Mouse (Mus musculus): Measurements from ENCODE around the gene Mcemp1. TPM values are rescaled to one million over a fixed set of nuclear protein-coding genes. Genes with fewer than 3 reads are reported as not detected.

Mcemp1 gene
- polyA plus RNA-seq, 1 experiment = 0.76 TPM

- DNase-seq (ENCODE audit: low read depth) = no peak
Observed at GRCm38 (mm10) chr8:3671980-3672491, 6.5 kb downstream of the Mcemp1 start, which contains the start of gene Fcor. Fcor (minus strand) TSS chr8:3672362.

GRCm38 (mm10) chr8:3674671-3675070, 9.1 kb downstream of the Mcemp1 start:
- DNase-seq (ENCODE audit: low read depth) = no peak

- DNase-seq (ENCODE audit: low read depth) = peak; percentile 23
Observed at GRCm38 (mm10) chr8:3676131-3676992, 10.8 kb downstream of the Mcemp1 start, which contains the start of gene Trappc5. Trappc5 (plus strand) TSS chr8:3676299.

GRCm38 (mm10) chr8:3676993-3677579, 11.5 kb downstream of the Mcemp1 start:
- no peak for DNase-seq (ENCODE audit: low read depth)

- DNase-seq (ENCODE audit: low read depth) = no peak
Observed at GRCm38 (mm10) chr8:3678831-3679230, 13.3 kb downstream of the Mcemp1 start.

- DNase-seq (ENCODE audit: low read depth) = no peak
Observed at GRCm38 (mm10) chr8:3679236-3679635, 13.7 kb downstream of the Mcemp1 start.

GRCm38 (mm10) chr8:3679656-3680055, 14.1 kb downstream of the Mcemp1 start:
- no peak for DNase-seq (ENCODE audit: low read depth)

GRCm38 (mm10) chr8:3682435-3682834, 16.9 kb downstream of the Mcemp1 start:
- DNase-seq (ENCODE audit: low read depth) = no peak

- no peak for DNase-seq (ENCODE audit: low read depth)
Observed at GRCm38 (mm10) chr8:3683408-3684176, 18.0 kb downstream of the Mcemp1 start.

- no peak for DNase-seq (ENCODE audit: low read depth)
Observed at GRCm38 (mm10) chr8:3684530-3684929, 19.0 kb downstream of the Mcemp1 start.

GRCm38 (mm10) chr8:3685422-3685821, 19.9 kb downstream of the Mcemp1 start:
- DNase-seq (ENCODE audit: low read depth) = no peak

GRCm38 (mm10) chr8:3687537-3687936, 22.0 kb downstream of the Mcemp1 start:
- DNase-seq (ENCODE audit: low read depth) = no peak

- no peak for DNase-seq (ENCODE audit: low read depth)
Observed at GRCm38 (mm10) chr8:3690774-3691173, 25.2 kb downstream of the Mcemp1 start.

- DNase-seq (ENCODE audit: low read depth) = no peak
Observed at GRCm38 (mm10) chr8:3694121-3694520, 28.6 kb downstream of the Mcemp1 start, which contains the start of gene Fcer2a. Fcer2a (minus strand) TSS chr8:3694175.

GRCm38 (mm10) chr8:3701491-3701890, 35.9 kb downstream of the Mcemp1 start:
- no peak for DNase-seq (ENCODE audit: low read depth)

GRCm38 (mm10) chr8:3705711-3706110, 40.2 kb downstream of the Mcemp1 start:
- DNase-seq (ENCODE audit: low read depth) = no peak

- DNase-seq (ENCODE audit: low read depth) = no peak
Observed at GRCm38 (mm10) chr8:3707611-3708010, 42.1 kb downstream of the Mcemp1 start.

GRCm38 (mm10) chr8:3710312-3710711, 44.8 kb downstream of the Mcemp1 start:
- DNase-seq (ENCODE audit: low read depth) = no peak

- no peak for DNase-seq (ENCODE audit: low read depth)
Observed at GRCm38 (mm10) chr8:3711646-3712045, 46.1 kb downstream of the Mcemp1 start.

GRCm38 (mm10) chr8:3717321-3717954, 51.9 kb downstream of the Mcemp1 start:
- DNase-seq (ENCODE audit: low read depth) = no peak

GRCm38 (mm10) chr8:3718559-3718958, 53.0 kb downstream of the Mcemp1 start:
- no peak for DNase-seq (ENCODE audit: low read depth)
